Mouse (Mus musculus): ENCODE measurements around the gene Tmem47. TPM values are rescaled to one million over a fixed set of nuclear protein-coding genes. Genes with fewer than 3 reads are reported as not detected.

Gene Tmem47
- polyA plus RNA-seq (2015; fragmentation: Nextera tagmentation; extraction: Ambion mirVana): 6.4 and 7.3 TPM in 2 replicates

GRCm38 (mm10) chrX:81070210-81070803 lies at the start of gene Tmem47:
Gene Tmem47 (plus strand): TSS chrX:81070698.
- peak within 1 kb of the TSS; percentile 56 for H3K4me2 ChIP-seq (replicated peaks; ENCODE audit: low read depth)
- 4% methylated on average over 20 of the region's 39 CpGs for WGBS
- H3K9ac ChIP-seq (ENCODE audit: low read length): peak within 1 kb of the TSS; percentile 61
- no peaks in the 10 kb centered on the region for H3K4me1 ChIP-seq (replicated peaks; ENCODE audit: control insufficient read depth, insufficient read depth)
- H3K36me3 ChIP-seq (ENCODE audit: control insufficient read depth, insufficient read depth, low read length): no peaks in the 10 kb centered on the region
- no peaks in the 10 kb centered on the region for H3K9me3 ChIP-seq (ENCODE audit: control insufficient read depth, low read length)
- no peak for TF ChIP-seq EP300 (optimal IDR thresholded peaks at IDR 0.05)
- no peak for TF ChIP-seq CTCF (IDR thresholded peaks at IDR 0.05; ENCODE audit: low read depth)
- no peaks in the 10 kb centered on the region for H3K27me3 ChIP-seq (ENCODE audit: control insufficient read depth, insufficient read depth, low read length)
- peak; percentile 83 for ATAC-seq (ENCODE audit: low FRiP score, low TSS enrichment)
- peak; percentile 57 for DNase-seq (ENCODE audit: low spot score)
- H3K27ac ChIP-seq (replicated peaks): peak within 1 kb of the TSS; percentile 80
- H3K4me3 ChIP-seq (ENCODE audit: low read depth, low read length): peak within 1 kb of the TSS; percentile 54

DNA sequence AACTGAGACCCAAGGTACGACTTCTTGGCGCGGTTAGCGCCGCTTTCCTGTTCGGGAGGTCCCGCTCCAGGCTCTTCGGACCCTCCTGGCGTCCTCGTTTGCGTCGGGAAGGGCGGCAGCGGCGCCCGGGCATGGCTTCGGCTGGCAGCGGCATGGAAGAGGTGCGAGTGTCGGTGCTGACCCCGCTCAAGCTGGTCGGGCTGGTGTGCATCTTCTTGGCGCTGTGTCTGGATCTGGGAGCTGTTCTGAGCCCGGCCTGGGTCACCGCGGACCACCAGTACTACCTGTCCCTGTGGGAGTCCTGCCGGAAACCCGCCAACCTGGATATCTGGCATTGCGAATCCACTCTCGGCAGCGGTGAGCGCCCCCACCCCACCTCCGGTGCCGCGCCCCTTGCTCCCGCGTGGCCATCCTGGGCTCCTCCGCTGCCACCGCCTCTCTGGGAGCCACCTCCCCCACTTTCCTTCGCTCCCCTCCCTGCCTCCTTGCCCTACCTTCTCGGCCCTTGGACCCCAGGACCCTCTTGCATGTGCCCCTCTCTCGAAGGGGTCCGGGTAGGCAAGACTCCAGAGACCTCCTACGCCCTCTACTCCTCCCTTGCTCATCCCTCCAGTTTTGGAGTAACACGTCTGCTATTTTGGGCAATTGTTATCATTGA lies 435 bp downstream of the Tmem47 start:
- TF ChIP-seq EP300 (optimal IDR thresholded peaks at IDR 0.05) (no peak), CTCF (IDR thresholded peaks at IDR 0.05; ENCODE audit: low read depth) (no peak)
- Histone ChIP-seq H3K27ac (replicated peaks) (peak overlapping the region; percentile 80), H3K9me3 (ENCODE audit: control insufficient read depth, low read length) (no peaks in the 10 kb centered on the region), H3K4me3 (ENCODE audit: low read depth, low read length) (peak overlapping the region; percentile 54), H3K4me2 (replicated peaks; ENCODE audit: low read depth) (peak overlapping the region; percentile 56), H3K9ac (ENCODE audit: low read length) (peak overlapping the region; percentile 61), H3K4me1 (replicated peaks; ENCODE audit: control insufficient read depth, insufficient read depth) (no peaks in the 10 kb centered on the region), H3K36me3 (ENCODE audit: control insufficient read depth, insufficient read depth, low read length) (no peaks in the 10 kb centered on the region), H3K27me3 (ENCODE audit: control insufficient read depth, insufficient read depth, low read length) (no peaks in the 10 kb centered on the region)
- ATAC-seq (ENCODE audit: low FRiP score, low TSS enrichment): 0 out of 2 replicates have a peak, but pooled peaks have one; percentile 15
- DNase-seq (ENCODE audit: low spot score): peak; percentile 14
- 8% methylated on average over 32 of the region's 45 CpGs for WGBS

- no peak for DNase-seq (ENCODE audit: low spot score)
- Histone ChIP-seq H3K36me3 (ENCODE audit: control insufficient read depth, insufficient read depth, low read length) (no peaks in the 10 kb centered on the region), H3K27me3 (ENCODE audit: control insufficient read depth, insufficient read depth, low read length) (no peaks in the 10 kb centered on the region), H3K4me2 (replicated peaks; ENCODE audit: low read depth) (peak overlapping the region; percentile 56), H3K9ac (ENCODE audit: low read length) (no peak overlapping the region), H3K9me3 (ENCODE audit: control insufficient read depth, low read length) (no peaks in the 10 kb centered on the region), H3K4me3 (ENCODE audit: low read depth, low read length) (peak overlapping the region; percentile 54), H3K4me1 (replicated peaks; ENCODE audit: control insufficient read depth, insufficient read depth) (no peaks in the 10 kb centered on the region), H3K27ac (replicated peaks) (0 out of 2 replicates have a peak overlapping the region, but pooled peaks have one; percentile 30)
- TF ChIP-seq CTCF (IDR thresholded peaks at IDR 0.05; ENCODE audit: low read depth) (no peak), EP300 (optimal IDR thresholded peaks at IDR 0.05) (no peak)
- no peak for ATAC-seq (ENCODE audit: low FRiP score, low TSS enrichment)
- 9% methylated on average over 11 of the region's 14 CpGs for WGBS
Measured at GRCm38 (mm10) chrX:81071746-81072640, 1.5 kb downstream of the Tmem47 start.

DNA sequence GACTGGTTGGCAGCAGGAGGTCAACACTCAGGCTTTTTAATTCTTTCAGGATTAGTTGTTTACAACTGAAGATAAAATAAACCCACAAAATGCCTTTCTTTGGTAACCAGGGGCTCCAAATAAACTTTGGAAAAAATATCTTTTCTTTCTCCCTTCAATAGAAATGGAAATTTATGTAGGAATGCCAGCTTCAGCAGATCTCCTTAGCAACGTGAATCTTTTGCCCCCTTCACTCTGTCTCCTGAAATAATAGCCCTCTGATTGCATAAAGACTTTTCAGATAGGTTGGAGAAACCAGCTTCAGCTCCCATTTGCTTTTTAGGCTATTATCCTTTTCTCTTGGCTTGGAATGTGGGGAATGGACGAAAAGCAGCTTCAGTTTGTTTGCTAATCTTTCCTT lies 2.2 kb downstream of the Tmem47 start:
- no peak for ATAC-seq (ENCODE audit: low FRiP score, low TSS enrichment)
- Histone ChIP-seq H3K9me3 (ENCODE audit: control insufficient read depth, low read length) (no peaks in the 10 kb centered on the region), H3K27ac (replicated peaks) (no peak overlapping the region), H3K4me1 (replicated peaks; ENCODE audit: control insufficient read depth, insufficient read depth) (no peaks in the 10 kb centered on the region), H3K4me3 (ENCODE audit: low read depth, low read length) (peak overlapping the region; percentile 0; the same call in 1 of the 2 replicates), H3K36me3 (ENCODE audit: control insufficient read depth, insufficient read depth, low read length) (no peaks in the 10 kb centered on the region), H3K9ac (ENCODE audit: low read length) (no peak overlapping the region), H3K4me2 (replicated peaks; ENCODE audit: low read depth) (peak overlapping the region; percentile 56), H3K27me3 (ENCODE audit: control insufficient read depth, insufficient read depth, low read length) (no peaks in the 10 kb centered on the region)
- no peak for TF ChIP-seq CTCF (IDR thresholded peaks at IDR 0.05; ENCODE audit: low read depth)
- TF ChIP-seq EP300 (optimal IDR thresholded peaks at IDR 0.05): no peak
- no peak for DNase-seq (ENCODE audit: low spot score)
- 15% methylated on average over 2 of the region's 2 CpGs for WGBS

GRCm38 (mm10) chrX:81073834-81074233 lies 3.3 kb downstream of the Tmem47 start:
- H3K4me1 ChIP-seq (replicated peaks; ENCODE audit: control insufficient read depth, insufficient read depth): no peaks in the 10 kb centered on the region
- no peak overlapping the region for H3K27ac ChIP-seq (replicated peaks)
- no peaks in the 10 kb centered on the region for H3K27me3 ChIP-seq (ENCODE audit: control insufficient read depth, insufficient read depth, low read length)
- H3K9ac ChIP-seq (ENCODE audit: low read length): no peak overlapping the region
- H3K9me3 ChIP-seq (ENCODE audit: control insufficient read depth, low read length): no peaks in the 10 kb centered on the region
- H3K4me2 ChIP-seq (replicated peaks; ENCODE audit: low read depth): no peak overlapping the region
- no peak for ATAC-seq (ENCODE audit: low FRiP score, low TSS enrichment)
- TF ChIP-seq EP300 (optimal IDR thresholded peaks at IDR 0.05) (no peak), CTCF (IDR thresholded peaks at IDR 0.05; ENCODE audit: low read depth) (no peak)
- H3K4me3 ChIP-seq (ENCODE audit: low read depth, low read length): no peak overlapping the region
- DNase-seq (ENCODE audit: low spot score): no peak
- H3K36me3 ChIP-seq (ENCODE audit: control insufficient read depth, insufficient read depth, low read length): no peaks in the 10 kb centered on the region
- WGBS: 37% methylated on average over 4 of the region's 4 CpGs
